20 mouse cellular contexts compared by ENCODE assay signal in genomic region chr10:106010131-106010530, GRCm38 (mm10).
DNase-seq lines count a peak whose midpoint lies in the region; ATAC-seq and TF ChIP-seq lines count a peak whose summit lies in the region.
"Had no signal": no experiment of that assay in that cellular context is flagged by ENCODE, and none has a peak within 500 bp of the region (broad histone marks: within the 10 kb centered on the region; RNA-seq: fewer than 3 reads in every experiment).

No protein-coding gene starts in this region.

- TF ChIP-seq POLR2A in brain, embryonic 14.5 days (IDR thresholded peaks at IDR 0.05; ENCODE audit: borderline replicate concordance, extremely low read depth, insufficient read depth, insufficient read length, poor library complexity, severe bottlenecking): no peak

- intact Hi-C loops in left cerebral cortex, postnatal 14 days (cut with DNase I): no loop called here
- intact Hi-C loops in left cerebral cortex, postnatal 4 days (cut with DNase I): no loop called here

- no peaks in the 10 kb centered on the region for H3K9me3 ChIP-seq in forebrain, postnatal 0 days (ENCODE audit: low read length)
- no peaks in the 10 kb centered on the region; the same call in 1 of the 2 replicates for H3K9me3 ChIP-seq in liver, postnatal 0 days (ENCODE audit: low read length)
- H3K9me3 ChIP-seq: limb, embryonic 12.5 days; liver, embryonic 12.5 days; stomach, embryonic 15.5 days had no signal

- DNase-seq in frontal cortex, adult 2 months (ENCODE audit: extremely low spot score in 1 of 2, low spot score in 1 of 2): peak; percentile 15 to 47
- DNase-seq in frontal cortex, postnatal 14 days (ENCODE audit: low spot score in 2 of 2): no peak
- peak; percentile 5 to 13 for DNase-seq in left cerebral cortex, postnatal 14 days (ENCODE audit: low spot score in 2 of 2)
- no peak for DNase-seq in left cerebral cortex, postnatal 4 days
- peak; percentile 59 for DNase-seq in brain, embryonic 14.5 days (ENCODE audit: low read depth)
- DNase-seq in forebrain, postnatal 0 days: peak; percentile 26
- no peak for DNase-seq in liver, postnatal 0 days
- DNase-seq: cerebellum, adult 9-10 months; kidney, adult 18-20 months; layer of hippocampus, postnatal 36 days; lung, embryonic 14.5 days; lung, postnatal 36 days; retina, postnatal 1 day; thymus, adult 2 months had no signal

- H3K27ac ChIP-seq in forebrain, postnatal 0 days (ENCODE audit: low read depth, low read length): no peak overlapping the region
- no peak overlapping the region for H3K27ac ChIP-seq in liver, postnatal 0 days (ENCODE audit: low read depth)
- H3K27ac ChIP-seq: kidney, postnatal 0 days; limb, embryonic 12.5 days; liver, embryonic 12.5 days; stomach, embryonic 15.5 days had no signal

- TF ChIP-seq CTCF in brain, embryonic 14.5 days (IDR thresholded peaks at IDR 0.05; ENCODE audit: borderline replicate concordance, extremely low read depth, insufficient read depth, insufficient read length): no peak
- TF ChIP-seq CTCF in forebrain, postnatal 0 days (IDR thresholded peaks at IDR 0.05; ENCODE audit: low read depth): no peak
- no peak for TF ChIP-seq CTCF in liver, postnatal 0 days (IDR thresholded peaks at IDR 0.05; ENCODE audit: low read depth)

- H3K4me2 ChIP-seq in forebrain, postnatal 0 days (ENCODE audit: low read depth): no peak overlapping the region
- no peak overlapping the region for H3K4me2 ChIP-seq in liver, postnatal 0 days (ENCODE audit: low read depth, low read length)
- H3K4me2 ChIP-seq: heart, embryonic 11.5 days; limb, embryonic 12.5 days; liver, embryonic 12.5 days; lung, embryonic 14.5 days; stomach, embryonic 15.5 days had no signal

- no peaks in the 10 kb centered on the region for H3K36me3 ChIP-seq in forebrain, postnatal 0 days (ENCODE audit: insufficient read depth)
- H3K36me3 ChIP-seq in liver, postnatal 0 days (replicated peaks; ENCODE audit: insufficient read depth, low read length): no peaks in the 10 kb centered on the region
- H3K36me3 ChIP-seq: limb, embryonic 12.5 days; liver, embryonic 12.5 days; stomach, embryonic 15.5 days had no signal

- H3K9ac ChIP-seq in forebrain, postnatal 0 days: no peak overlapping the region
- H3K9ac ChIP-seq in liver, postnatal 0 days (replicated peaks): no peak overlapping the region
- H3K9ac ChIP-seq: limb, embryonic 12.5 days; liver, embryonic 12.5 days; lung, embryonic 14.5 days; stomach, embryonic 15.5 days had no signal

- WGBS in forebrain, postnatal 0 days: 40% methylated on average over 2 of the region's 2 CpGs
- WGBS in liver, postnatal 0 days (ENCODE audit: insufficient replicate concordance): 52% methylated on average over 2 of the region's 2 CpGs

- peak; percentile 67 for ATAC-seq in forebrain, postnatal 0 days
- ATAC-seq in liver, postnatal 0 days: no peak
- ATAC-seq: liver, embryonic 12.5 days had no signal

- H3K4me1 ChIP-seq in forebrain, postnatal 0 days (ENCODE audit: insufficient read depth): no peaks in the 10 kb centered on the region
- no peaks in the 10 kb centered on the region for H3K4me1 ChIP-seq in liver, postnatal 0 days (ENCODE audit: insufficient read depth)
- H3K4me1 ChIP-seq: limb, embryonic 12.5 days; liver, embryonic 12.5 days; stomach, embryonic 15.5 days had no signal

- TF ChIP-seq EP300 in liver, postnatal 0 days (IDR thresholded peaks at IDR 0.05; ENCODE audit: low read depth): no peak

- no peaks in the 10 kb centered on the region for H3K27me3 ChIP-seq in forebrain, postnatal 0 days (ENCODE audit: insufficient read depth, low read length)
- no peaks in the 10 kb centered on the region for H3K27me3 ChIP-seq in liver, postnatal 0 days (ENCODE audit: insufficient read depth, low read length)
- H3K27me3 ChIP-seq: limb, embryonic 12.5 days; liver, embryonic 12.5 days; stomach, embryonic 15.5 days had no signal

- H3K4me3 ChIP-seq in forebrain, postnatal 0 days (ENCODE audit: low read depth, low read length): no peak overlapping the region
- no peak overlapping the region for H3K4me3 ChIP-seq in liver, postnatal 0 days (ENCODE audit: low read depth, low read length)
- H3K4me3 ChIP-seq: erythroblast, embryonic 14.5 days; limb, embryonic 12.5 days; liver, embryonic 12.5 days; stomach, embryonic 15.5 days had no signal

Comparison
In these comparisons a context has a peak if more than half of its experiments do, and no peak if none do; other contexts are left out.
1. DNase-seq: peak in frontal cortex, adult 2 months (2 of 2), left cerebral cortex, postnatal 14 days (2 of 2), brain, embryonic 14.5 days (single experiment) and forebrain, postnatal 0 days (single experiment); none in frontal cortex, postnatal 14 days (0 of 2), left cerebral cortex, postnatal 4 days (single experiment) and liver, postnatal 0 days (single experiment).